Mouse (Mus musculus): ENCODE data around the gene Scrn2. TPM values are rescaled to one million over a fixed set of nuclear protein-coding genes. Genes with fewer than 3 reads are reported as not detected.

The Scrn2 gene
- polyA plus RNA-seq, 1 experiment = not detected

DNA sequence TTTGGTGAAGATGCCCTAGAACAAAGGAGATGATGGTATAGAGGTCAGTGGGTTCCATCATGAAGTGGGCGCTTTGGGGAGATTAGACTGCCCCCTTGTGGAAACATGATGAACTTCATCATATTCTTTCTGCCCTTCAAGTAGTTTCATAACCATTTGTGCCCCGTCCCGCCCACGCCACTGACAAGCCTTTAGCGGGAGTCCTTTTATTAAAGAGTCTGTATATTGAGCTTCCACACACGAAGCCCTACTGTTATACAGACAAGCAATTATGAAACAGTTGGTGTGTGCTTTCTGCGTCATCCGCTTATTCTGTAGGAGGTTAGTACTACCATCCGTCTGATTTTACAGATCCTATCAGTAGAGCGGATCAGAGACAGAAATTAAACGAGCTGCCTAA, 53.2 kb downstream of the Scrn2 start:
- TF ChIP-seq POLR2A (IDR thresholded peaks at IDR 0.05; ENCODE audit: insufficient read depth, low read depth, low read length) (no peak), CTCF (IDR thresholded peaks at IDR 0.05; ENCODE audit: insufficient read depth, low read depth, low read length) (no peak)
- Histone ChIP-seq H3K4me3 (ENCODE audit: insufficient read depth, low read depth, low read length) (no peak overlapping the region), H3K27ac (ENCODE audit: insufficient read depth, low read depth, low read length) (no peak overlapping the region), H3K4me1 (ENCODE audit: control insufficient read depth, insufficient read depth, low read length) (peaks cover 16% of the 10 kb centered on the region)
- 23% methylated on average over 11 of the region's 11 CpGs for WGBS

Other genes with a start within 250 kb of the Scrn2 start
- gene Cbx1, start 240.8 kb upstream of the Scrn2 start, polyA plus RNA-seq (2012; ENCODE audit: insufficient read depth, insufficient read length, low replicate concordance, missing spikeins) = not detected in 2 replicates
- gene Nfe2l1, start 200.0 kb upstream of the Scrn2 start, polyA plus RNA-seq (2012; ENCODE audit: insufficient read depth, insufficient read length, low replicate concordance, missing spikeins) = 349 TPM in 1 of 2 replicates, not detected in the other
- not detected in 2 replicates for gene Copz2, start 180.1 kb upstream of the Scrn2 start, polyA plus RNA-seq (2012; ENCODE audit: insufficient read depth, insufficient read length, low replicate concordance, missing spikeins)
- not detected in 2 replicates for gene Cdk5rap3, start 113.4 kb upstream of the Scrn2 start, polyA plus RNA-seq (2012; ENCODE audit: insufficient read depth, insufficient read length, low replicate concordance, missing spikeins)
- not detected in 2 replicates for gene Prr15l, start 101.8 kb upstream of the Scrn2 start, polyA plus RNA-seq (2012; ENCODE audit: insufficient read depth, insufficient read length, low replicate concordance, missing spikeins)
- gene Pnpo, start 86.0 kb upstream of the Scrn2 start, polyA plus RNA-seq (2012; ENCODE audit: insufficient read depth, insufficient read length, low replicate concordance, missing spikeins) = not detected in 2 replicates
- gene Sp2, start 47.0 kb upstream of the Scrn2 start, polyA plus RNA-seq (2012; ENCODE audit: insufficient read depth, insufficient read length, low replicate concordance, missing spikeins) = not detected in 2 replicates
- gene Sp6, start 16.5 kb upstream of the Scrn2 start, polyA plus RNA-seq (2012; ENCODE audit: insufficient read depth, insufficient read length, low replicate concordance, missing spikeins) = not detected in 2 replicates
- gene Lrrc46, start 11.5 kb downstream of the Scrn2 start, polyA plus RNA-seq (2012; ENCODE audit: insufficient read depth, insufficient read length, low replicate concordance, missing spikeins) = not detected in 2 replicates
- gene Mrpl10, start 11.6 kb downstream of the Scrn2 start, polyA plus RNA-seq (2012; ENCODE audit: insufficient read depth, insufficient read length, low replicate concordance, missing spikeins) = not detected in 2 replicates
- gene Osbpl7, start 20.7 kb downstream of the Scrn2 start, polyA plus RNA-seq (2012; ENCODE audit: insufficient read depth, insufficient read length, low replicate concordance, missing spikeins) = not detected in 2 replicates
- not detected in 2 replicates for gene Tbx21, start 85.4 kb downstream of the Scrn2 start, polyA plus RNA-seq (2012; ENCODE audit: insufficient read depth, insufficient read length, low replicate concordance, missing spikeins)
- not detected in 2 replicates for gene Tbkbp1, start 121.6 kb downstream of the Scrn2 start, polyA plus RNA-seq (2012; ENCODE audit: insufficient read depth, insufficient read length, low replicate concordance, missing spikeins)
- 234 TPM in 1 of 2 replicates, not detected in the other for gene Kpnb1, start 157.9 kb downstream of the Scrn2 start, polyA plus RNA-seq (2012; ENCODE audit: insufficient read depth, insufficient read length, low replicate concordance, missing spikeins)

All from olfactory bulb, adult 2 months (tissue).